Mouse (Mus musculus) adrenal gland, postnatal 4 days (tissue): Measurements from ENCODE around the gene Fbxw5. TPM values are rescaled to one million over a fixed set of nuclear protein-coding genes. Genes with fewer than 3 reads are reported as not detected.
A peak's percentile ranks its signal among the peaks of the same experiment; 100 is the strongest.

ENCODE experiments used
- DNase-seq, 2 experiments: peaks; one replicate each; pipeline ENCODE4 v3.0.0; 2021 to 2022; ENCODE audit warnings: low spot score in 2 of 2, mixed read lengths in 2 of 2
- long read RNA-seq, 2 experiments: library from polyadenylated mRNA; stranded (forward); transcript quantifications; one replicate each; pipeline ENCODE4 v2.0.0; 2021
- total RNA-seq, 2 experiments: library from RNA; stranded (reverse); gene quantifications; 2 replicates each; pipeline ENCODE4 v1.2.3; 2021

Fbxw5 gene
- total RNA-seq = 100 to 1,000 TPM in 1 of 2 experiments, 10 to 100 TPM in 1; 99.5 to 118 TPM
- long read RNA-seq, experiment 1, transcript Fbxw5-201 (9 exons, 2,388 nt) = major isoform, 79 of 154 reads
- long read RNA-seq, experiment 1, partial matches to known transcripts = 29 of 154 reads
- long read RNA-seq, experiment 1, other reads (novel, unspliced or antisense) = 44 of 154 reads
- long read RNA-seq, experiment 2, transcript Fbxw5-201 (9 exons, 2,388 nt) = major isoform, 91 of 183 reads
- long read RNA-seq, experiment 2, partial matches to known transcripts = 48 of 183 reads
- long read RNA-seq, experiment 2, other reads (novel, unspliced or antisense) = 43 of 183 reads

DNA sequence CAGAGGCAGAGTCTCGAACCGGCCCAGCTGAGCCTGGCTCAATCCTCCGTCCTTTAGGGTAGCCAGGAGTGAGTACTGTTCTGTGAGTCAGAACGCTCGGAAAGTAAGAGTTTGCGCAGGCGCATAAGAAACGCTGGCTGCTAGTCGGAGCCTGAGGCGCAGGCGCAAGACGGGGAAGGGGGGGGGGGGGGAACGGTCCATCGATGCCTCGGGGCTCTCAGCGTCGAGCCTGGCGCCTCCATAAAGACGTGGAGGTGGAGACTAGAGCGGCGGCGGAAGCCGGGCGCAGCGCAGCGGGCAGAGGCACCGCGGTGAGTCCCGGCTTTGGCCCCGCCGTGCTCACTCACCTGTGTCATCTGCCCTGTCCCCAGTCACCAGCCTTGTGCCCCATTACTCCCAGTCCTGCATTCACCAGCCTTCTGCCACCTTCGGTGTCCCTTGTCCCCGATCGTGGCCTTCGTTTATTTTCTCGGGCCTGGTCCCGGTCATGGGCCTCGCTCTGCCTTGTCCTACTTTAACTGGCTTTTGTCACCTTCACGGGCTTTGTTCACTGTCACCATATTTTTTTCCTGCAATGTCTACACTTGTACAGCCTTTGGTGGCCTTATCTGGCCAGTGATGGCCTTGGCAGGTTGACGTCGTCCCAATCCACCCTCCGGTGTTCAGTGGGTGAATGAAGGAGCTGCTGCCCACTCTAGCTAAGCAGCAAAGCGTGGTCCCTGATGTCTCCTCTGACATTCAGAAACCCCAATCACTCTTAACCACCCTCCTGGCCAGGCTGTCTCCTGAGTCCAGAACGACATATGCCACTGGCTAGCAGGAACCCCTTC is at the start of gene Fbxw5:
Gene Fbxw5 (plus strand): TSS at position 175 of the 830 bp plus-strand sequence.
- peak; percentile 50 to 72 for DNase-seq

DNA sequence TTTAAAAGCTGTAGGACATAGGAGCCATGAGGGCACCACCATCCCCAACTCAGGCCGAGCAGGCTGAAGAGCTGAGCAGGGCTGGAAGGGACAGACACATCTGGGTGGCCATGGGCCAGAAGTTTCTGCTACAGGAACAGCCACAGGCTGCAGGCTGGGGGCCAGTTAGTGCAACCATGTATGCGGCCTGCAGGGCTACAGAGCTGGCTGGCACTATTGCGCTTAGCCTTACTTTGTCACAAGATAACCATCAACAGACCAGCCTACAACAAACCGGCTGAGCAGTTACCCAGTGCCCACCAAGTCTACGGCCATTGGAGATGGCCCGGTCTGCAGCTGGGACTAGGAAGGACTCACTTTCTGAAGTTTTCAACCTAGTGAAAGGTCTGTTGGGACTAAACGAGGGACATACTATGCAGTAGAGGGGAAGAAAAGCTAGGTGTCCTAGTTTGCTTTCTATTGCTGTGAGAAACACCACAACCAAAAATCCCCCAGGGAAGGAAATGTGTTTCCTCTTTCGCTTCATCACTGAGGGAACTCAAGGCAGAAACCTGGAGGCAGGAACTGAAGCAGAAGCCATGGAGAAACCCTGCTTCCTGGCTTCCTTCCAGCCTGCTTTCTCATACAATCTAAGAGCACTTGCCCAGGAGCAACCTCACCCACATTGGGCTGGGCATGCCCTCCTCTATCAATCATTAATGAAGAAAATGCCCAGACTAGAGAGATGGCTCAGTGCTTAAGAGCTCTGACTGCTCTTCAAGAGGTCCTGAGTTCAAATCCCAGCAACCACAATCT is 49.5 kb upstream of the Fbxw5 start:
- no peak for DNase-seq

DNA sequence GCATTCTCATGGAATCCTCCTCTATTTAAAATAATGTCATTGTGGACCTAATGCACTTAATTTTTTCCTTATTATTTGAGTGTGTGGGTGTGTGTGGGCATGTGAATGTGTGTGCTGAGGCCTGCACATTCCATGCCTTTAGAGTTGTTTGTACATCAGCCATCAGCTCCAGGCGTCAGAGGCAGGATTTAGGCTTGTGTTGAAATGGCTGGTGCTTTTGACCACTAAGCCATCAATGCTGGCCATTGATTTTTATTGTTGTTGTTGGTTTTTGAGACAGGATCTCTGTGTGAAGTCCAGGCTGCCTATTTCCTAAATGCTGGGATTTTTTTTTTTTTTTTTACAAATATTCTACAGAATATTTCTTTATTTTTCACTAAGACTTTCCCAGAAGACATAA is 47.6 kb upstream of the Fbxw5 start:
- DNase-seq = no peak

DNA sequence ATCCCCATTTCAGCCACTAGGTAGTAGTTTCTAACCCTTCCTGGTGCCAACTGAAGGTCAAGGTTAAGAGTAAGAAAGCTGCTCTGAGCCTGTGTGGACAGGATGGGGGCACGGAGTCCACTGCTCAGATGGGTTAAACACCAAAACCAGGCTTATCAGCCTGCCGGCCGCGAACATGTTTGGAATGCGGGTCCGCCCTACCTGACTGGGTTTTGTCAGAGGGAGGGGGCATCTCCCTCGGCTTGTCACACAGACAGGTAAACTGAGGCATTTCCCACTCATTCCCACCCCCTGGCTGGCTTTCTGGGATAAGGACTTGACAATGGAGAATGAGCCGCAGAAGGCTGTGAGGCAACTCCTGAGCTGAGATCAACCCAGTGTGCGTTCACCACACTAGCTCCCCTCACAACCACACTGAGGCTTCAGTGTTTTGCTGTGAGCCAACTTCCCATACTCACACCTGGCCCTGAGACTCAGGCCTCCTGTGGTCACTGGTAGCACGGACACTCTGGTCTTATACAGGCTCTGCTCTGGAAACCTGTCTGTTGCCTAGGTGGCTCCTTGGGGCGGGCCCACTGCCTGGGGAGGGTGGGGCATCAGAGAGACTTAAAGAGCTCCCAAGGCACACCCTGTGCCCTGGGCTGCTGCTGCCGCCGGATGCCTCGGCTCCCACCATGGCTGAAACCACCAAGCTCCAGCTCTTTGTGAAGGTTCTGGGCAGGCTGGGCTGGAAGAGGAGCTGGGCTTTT is 44.2 kb upstream of the Fbxw5 start, which contains the start of gene Clic3:
Gene Clic3 (plus strand): TSS at position 634 of the 749 bp plus-strand sequence.
- DNase-seq = no peak

DNA sequence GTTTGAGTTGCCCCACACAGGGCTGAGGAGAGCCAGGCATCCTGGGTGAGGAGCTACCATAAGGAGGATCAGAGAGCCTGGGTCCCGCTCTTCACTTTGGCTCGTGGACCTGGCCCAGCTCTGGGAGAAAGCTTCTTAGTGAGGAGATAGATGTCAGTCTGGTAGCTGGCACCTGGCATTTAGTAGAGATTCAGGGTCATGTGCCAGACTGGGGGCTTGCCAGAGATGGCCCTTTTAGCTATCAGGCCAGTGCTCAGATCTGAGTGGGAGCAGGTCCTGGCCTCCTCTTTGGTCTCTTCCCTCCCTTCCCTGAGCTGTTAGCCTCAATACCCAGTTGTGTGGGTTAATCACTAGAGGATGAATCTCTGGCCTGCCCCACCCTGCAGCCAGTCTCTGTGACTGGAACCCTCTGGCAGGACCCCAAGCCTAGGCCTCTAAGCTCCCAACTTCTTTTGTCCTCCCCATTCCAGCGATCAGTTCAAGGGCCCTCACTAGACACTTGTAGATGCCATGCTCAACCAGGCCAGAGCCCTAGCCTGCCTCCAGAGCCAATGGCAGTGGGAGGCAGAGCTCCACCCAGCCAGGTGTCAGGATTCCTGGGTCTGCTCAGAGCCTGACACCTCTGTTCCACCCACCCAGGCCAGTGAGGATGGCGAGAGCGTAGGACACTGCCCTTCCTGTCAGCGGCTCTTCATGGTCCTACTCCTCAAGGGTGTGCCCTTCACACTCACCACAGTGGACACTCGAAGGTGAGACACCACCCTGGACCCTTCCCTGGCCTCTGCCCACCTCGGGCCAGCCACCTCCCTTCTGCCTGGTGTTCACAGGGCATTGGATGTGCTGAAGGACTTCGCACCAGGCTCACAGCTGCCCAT is 43.3 kb upstream of the Fbxw5 start:
- no peak for DNase-seq

DNA sequence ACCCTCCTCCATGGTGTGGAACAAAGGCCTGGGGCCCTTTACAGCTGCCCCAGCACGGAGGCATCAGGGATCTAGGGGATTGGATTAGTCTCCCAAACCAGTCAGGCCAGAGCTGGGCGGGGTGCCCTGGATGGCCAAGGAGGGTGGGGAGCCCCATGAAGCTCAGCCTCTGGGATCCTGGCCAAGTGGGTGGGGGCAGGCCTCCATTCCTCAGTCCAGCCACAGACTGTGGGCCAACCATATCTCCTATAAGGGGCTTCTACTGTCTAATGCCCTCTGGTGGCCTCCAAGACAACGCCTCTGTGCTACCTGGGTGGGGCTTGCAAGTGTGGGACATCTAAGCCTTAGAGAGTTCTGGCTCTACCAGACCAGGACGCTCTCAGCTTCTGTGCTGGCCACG is 41.6 kb upstream of the Fbxw5 start:
- DNase-seq = no peak

DNA sequence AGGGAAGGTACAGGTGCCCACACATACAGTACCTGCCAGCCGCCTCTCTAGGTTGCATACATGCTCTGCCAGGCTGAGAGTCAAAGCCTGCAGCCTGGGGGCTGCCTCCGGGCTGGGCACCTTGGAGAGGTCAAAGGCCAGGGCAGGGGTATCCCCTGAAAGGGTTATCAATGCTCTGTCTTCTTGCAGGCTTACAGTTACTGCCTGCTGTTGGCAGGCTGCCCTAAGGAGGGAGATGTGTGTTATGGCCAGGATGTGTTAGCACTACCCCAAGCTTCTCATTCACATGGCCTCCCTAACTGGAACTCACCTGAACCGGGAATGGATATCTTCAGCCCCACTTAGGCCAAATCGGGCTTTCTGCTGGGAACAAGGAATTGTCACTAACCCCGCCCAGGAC is 40.4 kb upstream of the Fbxw5 start:
- DNase-seq = no peak

DNA sequence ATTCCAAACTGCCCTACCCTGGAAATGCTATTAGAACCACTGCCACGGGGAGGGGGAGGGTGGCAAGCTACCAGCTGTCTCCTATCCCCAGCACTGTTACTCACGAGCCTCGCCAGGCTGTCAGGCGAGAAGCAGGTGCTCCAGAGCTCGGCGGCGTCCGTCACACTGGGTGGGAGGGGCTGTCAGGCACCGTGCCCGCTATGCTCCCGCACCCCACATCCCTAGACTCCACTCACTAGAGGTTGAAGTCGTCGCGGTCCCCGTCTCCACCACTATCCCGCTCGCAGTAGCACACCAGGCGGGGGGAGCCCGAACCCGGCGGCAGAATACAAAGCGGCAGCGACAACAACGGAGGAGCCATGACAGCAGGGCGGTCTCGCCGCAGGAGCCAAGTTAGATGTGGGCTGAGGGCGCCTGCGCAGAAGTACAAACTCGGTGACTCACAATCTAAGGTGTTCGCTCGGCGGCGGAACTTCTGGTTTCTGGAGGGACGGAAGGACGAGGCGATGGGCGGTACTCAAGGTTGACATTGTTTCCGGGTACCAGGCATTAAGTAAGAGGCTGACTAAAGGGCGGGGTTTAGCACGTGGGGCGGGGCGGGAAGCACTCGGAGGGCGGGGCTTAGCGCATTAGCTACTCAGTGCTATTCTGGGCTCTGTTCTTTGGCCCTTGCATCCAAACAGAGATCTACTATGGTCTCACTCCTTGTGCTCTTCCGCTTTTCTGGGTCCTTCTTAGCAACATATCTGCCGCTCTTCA is 39.8 kb upstream of the Fbxw5 start, which contains the start of gene Paxx:
Gene Paxx (minus strand): TSS at position 544 of the 759 bp plus-strand sequence.
- peak; percentile 77 to 84 for DNase-seq

DNA sequence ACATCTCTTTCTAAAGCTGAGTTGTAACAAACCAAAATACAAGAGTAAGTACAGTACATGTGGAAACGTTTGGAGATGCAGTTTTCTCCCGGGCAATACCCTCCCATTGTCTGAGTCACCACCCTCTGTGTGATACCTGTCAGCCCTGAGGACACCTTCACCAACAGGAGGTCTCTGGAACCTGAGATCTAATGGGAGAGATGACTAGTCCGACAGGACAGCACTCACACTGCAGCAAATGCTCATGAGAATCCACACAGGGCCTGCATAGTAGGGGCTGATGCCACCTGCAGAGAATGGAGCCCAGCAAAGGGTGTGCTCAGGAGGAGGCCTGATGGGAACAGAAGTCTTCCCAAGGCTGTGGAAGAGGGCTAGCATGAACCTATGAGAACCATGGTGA is 39.1 kb upstream of the Fbxw5 start:
- no peak for DNase-seq

DNA sequence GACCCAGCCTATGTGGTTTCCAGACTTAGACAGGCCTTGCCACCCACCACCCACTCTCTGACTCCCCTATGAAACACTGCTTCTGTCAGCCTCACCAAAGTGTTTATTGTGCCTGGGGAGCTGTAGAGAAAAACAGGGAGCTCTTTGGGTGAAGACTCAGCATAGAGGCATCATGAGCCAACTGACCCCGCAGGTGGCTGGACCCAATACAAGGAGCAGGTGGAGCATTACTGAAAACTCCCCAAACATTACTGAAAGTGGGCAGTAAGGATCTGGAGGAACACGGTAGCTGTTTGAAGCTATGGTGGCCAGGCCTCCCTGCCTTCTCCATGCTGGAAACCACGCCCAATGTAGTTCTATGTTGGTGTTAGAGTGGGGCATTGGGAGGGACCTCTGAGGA is 36.9 kb upstream of the Fbxw5 start:
- DNase-seq = no peak

DNA sequence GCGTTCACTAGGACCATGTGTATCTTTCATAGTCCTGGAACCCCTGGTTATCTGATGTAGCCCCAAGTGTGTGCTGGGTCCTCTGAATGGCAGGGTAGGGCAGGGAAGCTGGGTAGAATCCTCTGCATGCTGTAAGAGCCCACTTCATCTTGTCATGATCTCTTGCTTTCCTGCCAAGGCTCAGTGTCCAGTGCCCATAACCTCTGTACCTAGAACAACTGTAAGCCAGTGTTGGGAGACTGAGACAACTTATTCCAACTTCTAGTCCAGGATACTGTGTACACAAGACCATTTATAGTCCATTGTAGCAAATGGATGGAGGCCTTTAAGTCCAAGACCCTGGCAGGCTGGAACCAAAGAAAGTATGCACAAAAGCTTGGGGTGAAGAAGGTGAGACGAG is 35.3 kb upstream of the Fbxw5 start:
- DNase-seq = no peak

DNA sequence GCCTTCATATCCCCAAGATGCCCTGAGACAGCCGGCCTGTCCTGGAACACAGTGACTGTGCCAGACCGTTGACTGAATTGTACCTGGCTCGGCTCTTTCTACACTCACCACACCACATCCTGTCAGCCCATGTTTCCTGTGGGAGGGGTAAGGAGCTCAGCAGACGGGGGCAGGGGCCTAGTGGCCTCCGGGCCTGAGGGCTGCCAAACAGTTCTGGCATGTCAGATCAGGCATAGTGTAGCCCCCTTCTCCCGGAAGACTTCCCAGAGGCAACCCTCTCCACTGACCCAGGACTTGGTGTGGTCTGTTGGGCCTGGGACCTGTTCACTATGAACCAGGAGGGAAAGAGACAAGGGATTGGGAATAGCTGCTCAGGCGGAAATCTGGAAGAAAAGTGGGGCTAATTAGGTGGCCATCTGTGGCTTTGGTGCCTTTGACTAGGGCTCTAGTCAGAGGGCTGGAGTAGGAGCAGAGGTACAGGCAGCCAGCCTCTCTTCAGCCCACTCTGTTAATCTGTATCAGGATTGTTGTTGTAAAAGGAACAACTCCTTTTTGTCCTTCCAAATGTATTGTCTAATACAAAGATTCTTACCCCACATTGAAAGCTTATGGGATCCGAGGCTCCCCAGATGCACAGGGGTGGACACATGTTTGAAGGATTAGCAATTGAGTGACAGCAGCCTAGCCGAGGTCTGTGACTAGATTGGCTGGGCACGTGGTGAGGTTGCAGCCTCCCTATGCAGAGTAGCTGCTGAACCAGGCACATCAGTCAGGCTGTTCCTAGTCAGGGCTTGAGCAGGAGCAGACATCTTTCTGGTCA is 34.5 kb upstream of the Fbxw5 start:
- DNase-seq = no peak

DNA sequence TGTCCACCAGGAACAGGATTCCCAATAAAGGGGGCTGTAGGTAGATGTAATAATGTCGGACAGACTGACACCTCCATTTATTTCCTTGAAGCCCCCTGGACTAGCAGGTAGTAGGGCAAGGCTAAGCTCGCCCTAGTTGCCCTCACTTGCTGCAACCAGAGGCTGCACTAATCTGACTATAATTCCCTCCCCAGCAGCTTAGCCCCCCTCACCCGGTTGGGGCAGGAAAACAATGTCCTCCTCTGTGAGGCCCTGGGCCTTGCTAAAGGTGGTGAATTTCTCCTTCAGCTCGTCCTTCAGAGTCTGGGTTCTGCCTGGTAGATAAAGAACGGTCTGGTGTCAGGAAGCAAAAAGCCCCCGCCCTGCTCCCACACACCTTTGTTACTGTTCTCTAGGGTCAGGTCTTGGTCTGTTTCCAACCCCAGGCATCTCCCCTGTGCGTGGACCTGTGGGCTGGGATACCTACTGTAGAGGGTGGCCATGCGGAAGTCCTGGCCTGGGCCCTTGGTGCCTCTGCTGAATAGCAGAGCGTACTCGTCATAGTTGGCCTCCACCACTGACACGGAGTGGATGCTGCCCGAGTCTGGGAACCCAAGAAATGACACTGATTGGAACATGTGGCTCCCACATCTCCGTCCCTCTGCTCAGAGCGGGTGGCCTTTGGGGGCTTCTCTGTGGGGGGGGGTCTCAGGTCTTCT is 32.8 kb upstream of the Fbxw5 start:
- no peak for DNase-seq

DNA sequence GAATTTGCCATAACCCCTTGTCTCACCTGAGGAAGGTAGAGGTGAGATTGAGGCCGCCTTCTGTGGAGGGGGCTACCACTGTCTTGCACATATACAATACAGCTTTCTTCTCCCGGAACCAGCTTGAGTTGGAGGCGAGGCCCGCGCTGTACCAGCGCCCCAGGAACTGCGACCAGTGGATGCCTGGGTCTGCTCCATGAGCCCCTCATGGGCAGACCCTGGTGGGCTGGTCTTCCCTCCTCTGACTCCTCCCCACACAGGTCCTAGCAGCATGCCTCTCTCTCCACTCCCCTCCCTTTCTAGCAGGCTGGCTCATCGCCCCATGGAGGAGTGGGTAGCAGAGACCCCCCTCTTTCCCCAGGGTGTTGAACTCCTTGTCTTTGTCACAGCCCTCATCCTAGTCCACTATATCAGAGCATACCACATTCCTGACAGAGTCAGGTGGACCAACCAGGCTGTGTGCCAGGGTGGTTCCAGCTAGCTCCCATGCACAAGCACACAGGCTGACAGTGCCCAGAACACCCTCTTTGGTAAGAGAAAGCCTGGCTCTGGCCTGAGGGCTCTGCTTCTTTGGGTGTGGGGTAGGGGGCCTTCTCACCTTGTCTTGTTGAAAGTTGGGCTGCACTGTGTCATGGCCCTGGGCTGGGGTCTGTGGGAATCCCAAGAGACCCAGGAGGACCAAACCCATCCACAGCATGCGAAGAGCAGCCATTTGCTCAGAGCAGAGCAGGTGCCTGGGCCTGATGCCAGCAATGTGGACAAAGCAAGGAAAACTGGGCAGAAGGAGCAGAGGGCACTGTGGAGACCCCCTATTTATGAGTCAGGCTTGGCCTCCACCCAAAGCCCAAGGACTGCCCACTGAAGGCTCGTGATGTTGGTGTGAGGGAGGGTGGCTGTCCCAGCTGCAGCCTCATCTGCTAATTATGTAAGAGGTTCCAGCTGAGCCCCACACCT is 31.3 kb upstream of the Fbxw5 start:
- no peak for DNase-seq

DNA sequence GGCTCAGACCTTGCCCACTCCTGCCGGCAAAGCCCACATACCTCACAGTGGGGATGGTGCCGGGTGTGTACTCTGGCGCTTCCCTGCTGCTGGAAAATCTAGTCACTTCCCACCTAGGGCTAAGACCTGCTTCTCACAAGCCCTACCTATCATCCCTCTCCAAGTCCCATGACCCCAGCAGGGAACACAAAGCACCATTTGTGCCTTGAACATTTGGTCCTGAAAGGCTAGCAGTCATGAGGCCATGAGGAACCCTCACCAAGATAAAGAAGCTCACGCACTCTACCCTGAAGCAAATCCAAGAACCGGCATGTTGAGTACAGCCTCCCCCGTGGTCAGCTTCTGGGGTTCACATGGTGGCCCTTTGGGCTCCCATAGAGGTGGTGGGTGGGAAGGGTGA is 30.6 kb upstream of the Fbxw5 start, which contains the start of gene Ptgds:
Gene Ptgds (minus strand): TSS at position 78 of the 400 bp plus-strand sequence.
- no peak for DNase-seq

DNA sequence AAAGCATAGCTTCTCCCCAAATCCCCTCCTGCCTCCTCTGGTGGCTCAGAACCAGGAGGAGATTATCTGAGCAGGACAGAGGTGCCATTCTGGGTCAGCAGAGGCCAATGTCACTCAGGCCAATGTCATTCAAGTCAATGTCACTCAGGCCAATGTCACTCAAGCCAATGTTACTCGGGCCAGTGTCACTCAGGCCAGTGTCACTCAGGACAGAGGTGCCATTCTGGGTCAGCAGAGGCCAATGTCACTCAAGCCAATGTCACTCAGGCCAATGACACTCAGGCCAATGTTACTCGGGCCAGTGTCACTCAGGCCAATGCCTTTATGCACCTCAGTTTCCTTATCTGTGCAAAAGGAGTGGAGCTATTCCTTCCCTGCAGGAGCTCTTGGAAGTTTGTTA is 28.0 kb upstream of the Fbxw5 start:
- no peak for DNase-seq
